Mouse (Mus musculus) spleen, postnatal 4 days (tissue): ENCODE data around the gene Plin2.
"Not testable (repeated sequence)": the region's sequence is repeated elsewhere in the genome, so short reads cannot be mapped to it uniquely, and the experiment has no call there.

Source experiments
- DNase-seq, 2 experiments: peaks; one replicate each; pipeline ENCODE4 v3.0.0; 2022; ENCODE audit warnings: low spot score in 2 of 2

Plin2 gene

GRCm38 (mm10) chr4:86683280-86683679 lies 13.4 kb upstream of the Plin2 start:
- no peak for DNase-seq

- no peak for DNase-seq
Observed at GRCm38 (mm10) chr4:86681846-86682245, 12.0 kb upstream of the Plin2 start.

GRCm38 (mm10) chr4:86681421-86681820 lies 11.6 kb upstream of the Plin2 start:
- DNase-seq = no peak

- DNase-seq = no peak
Observed at GRCm38 (mm10) chr4:86679686-86680085, 9.8 kb upstream of the Plin2 start.

GRCm38 (mm10) chr4:86676756-86677155 lies 6.9 kb upstream of the Plin2 start:
- DNase-seq = no peak

DNA sequence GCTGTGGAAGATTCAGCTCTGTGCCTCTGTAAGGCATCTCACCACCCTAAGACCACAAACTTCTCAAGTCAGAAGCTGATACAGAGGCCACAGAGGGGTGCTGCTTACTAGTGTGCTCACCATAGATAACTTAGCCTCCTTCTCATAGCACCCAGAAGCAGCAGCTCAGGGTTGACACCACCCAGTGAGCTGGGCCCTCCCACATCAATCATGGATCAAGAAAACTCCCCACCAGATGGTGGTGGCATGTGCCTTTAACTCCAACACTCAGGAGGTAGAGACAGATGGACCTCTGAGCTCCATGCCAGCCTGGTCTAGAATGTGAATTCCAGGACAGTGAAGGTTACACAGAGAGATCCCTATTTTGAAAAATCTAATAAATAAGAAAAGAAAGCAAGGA lies 4.9 kb upstream of the Plin2 start:
- not testable (repeated sequence) for DNase-seq

- DNase-seq = not testable (repeated sequence)
Observed at GRCm38 (mm10) chr4:86674150-86674549, 4.3 kb upstream of the Plin2 start.

- DNase-seq = no peak
Observed at GRCm38 (mm10) chr4:86672450-86672849, 2.6 kb upstream of the Plin2 start.

GRCm38 (mm10) chr4:86671803-86672202 lies 1.9 kb upstream of the Plin2 start:
- no peak for DNase-seq

DNA sequence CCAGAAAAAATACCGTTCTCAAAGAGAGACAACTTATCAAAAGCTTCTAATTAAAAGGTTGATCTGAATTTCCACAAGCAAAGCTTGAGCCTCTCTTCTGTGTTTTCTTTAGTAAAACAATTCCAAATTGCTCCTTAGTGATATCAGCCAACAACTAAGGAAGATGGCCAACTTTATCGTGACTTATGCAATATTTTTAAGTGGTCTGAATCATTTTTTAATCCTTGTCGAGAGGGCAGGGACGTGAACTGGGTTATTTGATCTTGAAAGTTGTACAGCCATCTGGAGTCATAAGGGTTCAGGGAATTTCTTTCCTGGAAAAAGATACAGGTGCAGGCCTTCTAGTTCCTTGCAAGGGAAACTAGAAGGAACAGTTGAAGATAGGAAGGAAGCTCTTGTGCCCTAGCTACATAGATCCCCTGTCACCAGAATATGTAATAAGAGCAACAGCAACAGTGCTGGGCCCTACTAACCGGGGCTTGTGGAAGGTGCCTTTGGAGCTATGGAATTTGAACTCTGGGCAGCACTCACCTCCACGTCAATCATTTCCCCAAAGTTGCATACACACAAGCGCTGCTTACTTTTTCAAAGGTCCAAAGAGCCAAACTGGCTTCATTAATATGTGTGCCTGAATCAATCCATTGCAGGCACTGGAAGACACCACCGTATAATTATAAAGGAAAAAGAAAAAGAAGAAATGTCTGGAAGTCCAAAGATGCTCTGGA lies 884 bp upstream of the Plin2 start:
- no peak for DNase-seq

GRCm38 (mm10) chr4:86669241-86669753 lies 563 bp downstream of the Plin2 start:
- peak in 1 of 2 experiments; percentile 21 for DNase-seq

GRCm38 (mm10) chr4:86668290-86669000 lies 1.4 kb downstream of the Plin2 start:
- DNase-seq = no peak

- no peak for DNase-seq
Observed at GRCm38 (mm10) chr4:86665596-86665995, 4.3 kb downstream of the Plin2 start.

DNA sequence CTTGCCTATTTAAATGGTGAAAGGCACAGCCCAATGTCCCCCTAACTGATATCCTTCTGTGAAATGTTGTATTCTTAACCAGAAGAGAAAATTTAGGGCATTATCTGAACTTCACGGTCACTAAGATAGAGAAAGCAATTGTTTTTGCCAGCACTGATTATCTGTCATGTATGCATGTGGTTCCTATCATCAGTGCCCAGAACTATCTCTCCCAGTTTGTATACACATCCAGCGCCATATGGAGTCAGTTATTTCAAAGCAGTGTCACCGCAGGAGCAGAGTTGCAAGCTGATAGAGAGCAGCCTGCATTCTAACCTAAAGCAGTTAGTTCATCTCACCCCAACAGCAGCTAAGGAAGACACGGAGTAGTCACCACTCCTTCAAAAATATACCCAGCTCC lies 5.9 kb downstream of the Plin2 start:
- no peak for DNase-seq

DNA sequence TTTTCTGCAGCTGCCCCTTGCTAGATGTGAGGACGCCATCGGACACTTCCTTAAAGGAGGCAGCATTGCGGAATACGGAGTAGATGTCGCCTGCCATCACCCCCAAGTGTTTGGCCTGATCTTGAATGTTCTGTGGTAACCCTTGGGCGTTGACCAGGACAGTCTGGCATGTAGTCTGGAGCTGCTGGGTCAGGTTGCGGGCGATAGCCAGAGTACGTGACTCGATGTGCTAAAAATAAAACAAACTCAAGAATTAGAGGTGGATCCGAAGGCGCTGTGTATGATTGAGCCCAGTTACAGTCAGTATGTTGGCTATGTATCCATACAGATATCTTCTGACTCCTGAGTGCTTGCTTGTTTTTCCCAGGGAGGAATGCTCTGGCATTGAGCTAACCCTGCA lies 12.7 kb downstream of the Plin2 start:
- DNase-seq = no peak

- DNase-seq = not testable (repeated sequence)
Observed at GRCm38 (mm10) chr4:86656410-86656809, 13.4 kb downstream of the Plin2 start.

- no peak for DNase-seq
Observed at GRCm38 (mm10) chr4:86651686-86652384, 18.0 kb downstream of the Plin2 start.

DNA sequence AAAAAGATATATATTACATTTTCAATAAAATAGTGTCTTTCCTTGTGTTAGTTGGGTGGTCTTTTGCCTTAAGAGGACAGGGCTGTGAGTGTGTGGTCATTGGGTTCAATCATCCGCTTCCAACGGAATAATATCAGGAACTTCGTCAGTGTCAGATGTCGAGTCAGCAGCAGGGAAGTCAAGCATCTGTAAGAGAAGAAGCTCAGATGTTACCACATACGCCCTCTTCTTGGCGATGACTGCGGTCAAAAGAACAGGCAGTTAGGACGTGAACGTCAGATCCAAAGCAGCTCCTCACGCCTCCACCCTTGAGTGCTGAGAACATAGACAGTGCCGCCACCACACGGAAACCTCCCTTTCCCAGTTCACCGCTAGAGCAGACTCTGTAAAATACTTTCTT lies 21.5 kb downstream of the Plin2 start:
- DNase-seq = not testable (repeated sequence)

DNA sequence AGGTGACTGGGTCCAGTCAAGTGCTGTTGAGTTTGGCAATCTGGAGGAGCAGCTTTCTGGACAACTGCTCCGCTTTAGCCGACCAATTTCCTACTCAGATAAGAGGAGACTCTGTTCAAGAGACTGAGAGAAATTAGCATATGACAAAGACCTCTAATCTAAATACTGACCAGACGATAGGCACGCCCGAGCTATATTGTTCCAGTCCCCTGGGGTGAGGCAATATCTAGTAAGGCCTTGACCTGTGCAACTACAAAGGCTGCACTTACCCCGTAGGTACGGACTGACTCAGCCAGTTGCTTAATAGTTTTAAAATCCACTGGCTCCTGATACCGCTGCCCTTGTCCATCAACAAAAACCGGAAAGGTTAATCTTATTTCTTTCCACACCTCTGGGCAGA lies 32.3 kb downstream of the Plin2 start:
- not testable (repeated sequence) for DNase-seq

DNA sequence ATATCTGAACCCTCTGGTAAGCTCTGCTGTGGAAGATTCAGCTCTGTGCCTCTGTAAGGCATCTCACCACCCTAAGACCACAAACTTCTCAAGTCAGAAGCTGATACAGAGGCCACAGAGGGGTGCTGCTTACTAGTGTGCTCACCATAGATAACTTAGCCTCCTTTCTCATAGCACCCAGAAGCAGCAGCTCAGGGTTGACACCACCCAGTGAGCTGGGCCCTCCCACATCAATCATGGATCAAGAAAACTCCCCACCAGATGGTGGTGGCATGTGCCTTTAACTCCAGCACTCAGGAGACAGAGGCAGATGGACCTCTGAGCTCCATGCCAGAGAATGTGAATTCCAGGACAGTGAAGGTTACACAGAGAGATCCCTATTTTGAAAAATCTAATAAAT lies 35.0 kb downstream of the Plin2 start:
- DNase-seq = not testable (repeated sequence)

- DNase-seq = not testable (repeated sequence)
Observed at GRCm38 (mm10) chr4:86634312-86634711, 35.5 kb downstream of the Plin2 start.

DNA sequence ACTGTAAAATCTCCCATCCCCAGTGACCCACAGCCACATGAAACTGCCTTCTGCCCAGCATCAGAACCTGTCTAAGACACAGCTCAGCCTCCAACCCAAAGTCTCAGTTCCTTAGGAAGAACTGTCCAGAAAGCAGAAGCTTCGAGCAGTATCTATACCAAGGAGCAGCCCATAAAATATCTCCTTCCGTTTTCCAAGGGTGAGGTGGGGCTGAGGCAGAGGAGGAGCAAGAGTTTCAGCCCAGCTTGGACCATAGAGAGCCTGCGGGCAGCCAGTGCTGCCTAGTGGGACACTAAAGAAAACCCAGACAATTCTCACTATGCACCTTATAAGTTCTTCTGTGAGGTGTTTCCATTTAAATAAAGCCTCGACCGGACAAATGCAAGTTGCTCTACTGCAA lies 37.3 kb downstream of the Plin2 start:
- not testable (repeated sequence) for DNase-seq
